In genomic region chr9:83433661-83434060, GRCm38 (mm10) we compare ENCODE assay signal across 9 mouse cellular contexts. TPM values are rescaled to one million over a fixed set of nuclear protein-coding genes. Genes with fewer than 3 reads are reported as not detected.
A peak's percentile ranks its signal among the peaks of the same experiment; 100 is the strongest.
DNase-seq lines count a peak whose midpoint lies in the region; ATAC-seq and TF ChIP-seq lines count a peak whose summit lies in the region.
"Had no signal": no experiment of that assay in that cellular context is flagged by ENCODE, and none has a peak within 500 bp of the region (broad histone marks: within the 10 kb centered on the region; RNA-seq: fewer than 3 reads in every experiment).

No protein-coding gene starts in this region.

- no peak overlapping the region for H3K27ac ChIP-seq in cerebellum, adult 2 months (ENCODE audit: insufficient read depth, low read length)
- no peak overlapping the region for H3K27ac ChIP-seq in limb, embryonic 11.5 days (replicated peaks; ENCODE audit: low read depth, low read length)
- H3K27ac ChIP-seq in limb, embryonic 10.5 days: no peak overlapping the region
- H3K27ac ChIP-seq: embryonic facial prominence, embryonic 15.5 days had no signal

- DNase-seq in cerebellum, adult 2 months: no peak
- DNase-seq in limb, embryonic 11.5 days (ENCODE audit: low spot score): peak; percentile 49
- no peak for DNase-seq in limb, embryonic 10.5 days (ENCODE audit: low spot score)
- no peak for DNase-seq in yolk sac, embryonic 10.5 days (ENCODE audit: low spot score)
- DNase-seq in gastrocnemius, adult 18-20 months (ENCODE audit: low spot score): no peak

- no peak overlapping the region for H3K9ac ChIP-seq in limb, embryonic 11.5 days (ENCODE audit: low read length)
- H3K9ac ChIP-seq: embryonic facial prominence, embryonic 15.5 days had no signal

- TF ChIP-seq CTCF in cerebellum, adult 2 months (IDR thresholded peaks at IDR 0.05; ENCODE audit: borderline replicate concordance, insufficient read depth, low read depth, low read length): 0 out of 2 replicates have a peak, but pooled peaks have one; percentile 14

- WGBS in cerebellum, adult 2 months: 66% methylated on average over 7 of the region's 7 CpGs
- WGBS in limb, embryonic 11.5 days: 68% methylated on average over 7 of the region's 7 CpGs
- WGBS in limb, embryonic 10.5 days: 67% methylated on average over 7 of the region's 7 CpGs

- no peaks in the 10 kb centered on the region for H3K36me3 ChIP-seq in limb, embryonic 11.5 days (ENCODE audit: control insufficient read depth, insufficient read depth, low read length)
- H3K36me3 ChIP-seq in limb, embryonic 10.5 days: peaks cover 7% of the 10 kb centered on the region
- H3K36me3 ChIP-seq: embryonic facial prominence, embryonic 15.5 days had no signal

- H3K4me3 ChIP-seq in cerebellum, adult 2 months (replicated peaks; ENCODE audit: insufficient read depth, low read depth, low read length): no peak overlapping the region
- no peak overlapping the region for H3K4me3 ChIP-seq in limb, embryonic 11.5 days (ENCODE audit: low read depth, low read length)
- no peak overlapping the region for H3K4me3 ChIP-seq in limb, embryonic 10.5 days
- H3K4me3 ChIP-seq: embryonic facial prominence, embryonic 15.5 days had no signal

- TF ChIP-seq POLR2A in cerebellum, adult 2 months (IDR thresholded peaks at IDR 0.05; ENCODE audit: borderline replicate concordance, insufficient read depth, low read length): no peak

- no peak overlapping the region for H3K4me2 ChIP-seq in limb, embryonic 11.5 days (ENCODE audit: low read depth, severe bottlenecking)
- H3K4me2 ChIP-seq: embryonic facial prominence, embryonic 15.5 days had no signal

- H3K4me1 ChIP-seq in cerebellum, adult 2 months (ENCODE audit: control insufficient read depth, insufficient read depth, low read length): peaks cover 6% of the 10 kb centered on the region; the same call in 1 of the 2 replicates
- H3K4me1 ChIP-seq in limb, embryonic 11.5 days (ENCODE audit: control insufficient read depth, insufficient read depth, low read length): no peaks in the 10 kb centered on the region
- H3K4me1 ChIP-seq in limb, embryonic 10.5 days: peaks cover 16% of the 10 kb centered on the region
- H3K4me1 ChIP-seq: embryonic facial prominence, embryonic 15.5 days had no signal

- no peak for ATAC-seq in cerebellum, adult (ENCODE audit: insufficient number of reproducible peaks, low FRiP score, low TSS enrichment)
- ATAC-seq in limb, embryonic 11.5 days (ENCODE audit: insufficient number of reproducible peaks, low FRiP score, low TSS enrichment, low read depth): no peak
- ATAC-seq in common myeloid progenitor, adult 5-6 weeks (replicated peaks; ENCODE audit: low read depth, poor library complexity, severe bottlenecking): peak; percentile 93
- ATAC-seq in monocyte, adult 5-6 weeks (replicated peaks; ENCODE audit: insufficient number of reproducible peaks, low FRiP score, low TSS enrichment, poor library complexity, severe bottlenecking): peak; percentile 63

- no peaks in the 10 kb centered on the region for H3K9me3 ChIP-seq in limb, embryonic 11.5 days (ENCODE audit: control insufficient read depth, low read length)
- H3K9me3 ChIP-seq in limb, embryonic 10.5 days (replicated peaks): no peaks in the 10 kb centered on the region
- H3K9me3 ChIP-seq: embryonic facial prominence, embryonic 15.5 days had no signal

- H3K27me3 ChIP-seq in cerebellum, adult 2 months (ENCODE audit: control insufficient read depth, insufficient read depth, low read length): no peaks in the 10 kb centered on the region
- H3K27me3 ChIP-seq in limb, embryonic 11.5 days (ENCODE audit: control insufficient read depth, insufficient read depth, low read length): no peaks in the 10 kb centered on the region
- H3K27me3 ChIP-seq in limb, embryonic 10.5 days (ENCODE audit: low read depth, poor library complexity, severe bottlenecking): no peaks in the 10 kb centered on the region
- H3K27me3 ChIP-seq: embryonic facial prominence, embryonic 15.5 days had no signal

RNA-seq across cellular contexts. Expression of gene Lca5, which starts 7.3 kb away (rescaled TPM):
- 8.4 and 9.0 TPM in 2 replicates for polyA plus RNA-seq in cerebellum, adult 2 months (2012; rRNA removed)
- 24.1 and 28.4 TPM in 2 replicates for polyA plus RNA-seq in limb, embryonic 11.5 days (2014; fragmentation: Nextera tagmentation; extraction: Ambion mirVana)
- polyA plus RNA-seq in limb, embryonic 10.5 days (2016; fragmentation: Nextera tagmentation; extraction: Ambion mirVana): 15.6 and 17.3 TPM in 2 replicates
- 2.9 and 4.8 TPM in 2 replicates for total RNA-seq in common myeloid progenitor, adult 5-6 weeks (2017)
- 0.67 to 6.3 TPM (median 4.6 TPM) in 3 replicates for total RNA-seq in monocyte, adult 5-6 weeks (2017)
- 1 to 10 TPM; 1.2 to 1.8 TPM for total RNA-seq in gastrocnemius, adult 18-20 months (2021)

Comparison
In these comparisons a context has a peak if more than half of its experiments do, and no peak if none do; other contexts are left out.
1. ATAC-seq: peak in common myeloid progenitor, adult 5-6 weeks (single experiment) and monocyte, adult 5-6 weeks (single experiment); none in cerebellum, adult (single experiment) and limb, embryonic 11.5 days (single experiment).